Mouse (Mus musculus): ENCODE measurements around the gene Cdhr5. TPM values are rescaled to one million over a fixed set of nuclear protein-coding genes. Genes with fewer than 3 reads are reported as not detected.
A peak's percentile ranks its signal among the peaks of the same experiment; 100 is the strongest.

The Cdhr5 gene
- polyA plus RNA-seq, 1 experiment from 2014 or later = 1.6 TPM

- H3K9me3 ChIP-seq (ENCODE audit: control insufficient read depth, low read depth, low read length) = no peaks in the 10 kb centered on the region
- no peak for ATAC-seq (ENCODE audit: insufficient number of reproducible peaks, insufficient read depth, low FRiP score, low read depth)
- 84% methylated on average over 4 of the region's 4 CpGs for WGBS
- H3K27me3 ChIP-seq (ENCODE audit: control insufficient read depth, insufficient read depth, low read length) = no peaks in the 10 kb centered on the region
- H3K4me2 ChIP-seq (replicated peaks; ENCODE audit: low read depth, low read length) = no peak overlapping the region
- H3K27ac ChIP-seq (ENCODE audit: low read length) = no peak overlapping the region
- H3K4me3 ChIP-seq (ENCODE audit: low read depth, low read length) = no peak overlapping the region
- H3K36me3 ChIP-seq (ENCODE audit: control insufficient read depth, insufficient read depth, low read length) = no peaks in the 10 kb centered on the region
- H3K9ac ChIP-seq (replicated peaks; ENCODE audit: low read depth, low read length) = no peak overlapping the region
- H3K4me1 ChIP-seq (ENCODE audit: control insufficient read depth, insufficient read depth, low read length) = peaks cover 7% of the 10 kb centered on the region; the same call in 1 of the 2 replicates
These were observed 6.2 kb upstream of the Cdhr5 start for GRCm38 (mm10) chr7:141282756-141283155.

GRCm38 (mm10) chr7:141281442-141281841 lies 4.9 kb upstream of the Cdhr5 start:
- WGBS = 50% methylated on average over 6 of the region's 6 CpGs
- Histone ChIP-seq H3K4me2 (replicated peaks; ENCODE audit: low read depth, low read length) (no peak overlapping the region), H3K9me3 (ENCODE audit: control insufficient read depth, low read depth, low read length) (no peaks in the 10 kb centered on the region), H3K27me3 (ENCODE audit: control insufficient read depth, insufficient read depth, low read length) (no peaks in the 10 kb centered on the region), H3K4me1 (ENCODE audit: control insufficient read depth, insufficient read depth, low read length) (peaks cover 7% of the 10 kb centered on the region; the same call in 1 of the 2 replicates), H3K9ac (replicated peaks; ENCODE audit: low read depth, low read length) (no peak overlapping the region), H3K36me3 (ENCODE audit: control insufficient read depth, insufficient read depth, low read length) (no peaks in the 10 kb centered on the region), H3K4me3 (ENCODE audit: low read depth, low read length) (no peak overlapping the region), H3K27ac (ENCODE audit: low read length) (no peak overlapping the region)
- no peak for ATAC-seq (ENCODE audit: insufficient number of reproducible peaks, insufficient read depth, low FRiP score, low read depth)

- WGBS = 3% methylated on average over 46 of the region's 46 CpGs
- Histone ChIP-seq H3K27ac (ENCODE audit: low read length) (no peak within 1 kb of the TSS), H3K36me3 (ENCODE audit: control insufficient read depth, insufficient read depth, low read length) (no peaks in the 10 kb centered on the region)
These were observed 2.4 kb upstream of the Cdhr5 start, which contains the start of gene Sct for GRCm38 (mm10) chr7:141278766-141279590. Sct (minus strand) TSS chr7:141279133.

GRCm38 (mm10) chr7:141277701-141278678 lies 1.4 kb upstream of the Cdhr5 start:
- H3K27ac ChIP-seq (ENCODE audit: low read length) = no peak overlapping the region
- peaks cover 7% of the 10 kb centered on the region; the same call in 1 of the 2 replicates for H3K4me1 ChIP-seq (ENCODE audit: control insufficient read depth, insufficient read depth, low read length)
- ATAC-seq (ENCODE audit: insufficient number of reproducible peaks, insufficient read depth, low FRiP score, low read depth) = 0 out of 2 replicates have a peak, but pooled peaks have one; percentile 3
- no peak overlapping the region for H3K4me3 ChIP-seq (ENCODE audit: low read depth, low read length)
- peak overlapping the region; percentile 74 for H3K4me2 ChIP-seq (replicated peaks; ENCODE audit: low read depth, low read length)
- H3K27me3 ChIP-seq (ENCODE audit: control insufficient read depth, insufficient read depth, low read length) = no peaks in the 10 kb centered on the region
- WGBS = 76% methylated on average over 11 of the region's 11 CpGs
- no peaks in the 10 kb centered on the region for H3K9me3 ChIP-seq (ENCODE audit: control insufficient read depth, low read depth, low read length)
- H3K36me3 ChIP-seq (ENCODE audit: control insufficient read depth, insufficient read depth, low read length) = no peaks in the 10 kb centered on the region
- H3K9ac ChIP-seq (replicated peaks; ENCODE audit: low read depth, low read length) = no peak overlapping the region

More at GRCm38 (mm10) chr7:141278766-141279590, 2.4 kb upstream of the Cdhr5 start, which contains the start of gene Sct:
- Histone ChIP-seq H3K4me1 (ENCODE audit: control insufficient read depth, insufficient read depth, low read length) (peaks cover 7% of the 10 kb centered on the region; the same call in 1 of the 2 replicates), H3K27me3 (ENCODE audit: control insufficient read depth, insufficient read depth, low read length) (no peaks in the 10 kb centered on the region), H3K4me3 (ENCODE audit: low read depth, low read length) (peak within 1 kb of the TSS; percentile 32), H3K9me3 (ENCODE audit: control insufficient read depth, low read depth, low read length) (no peaks in the 10 kb centered on the region), H3K4me2 (replicated peaks; ENCODE audit: low read depth, low read length) (peak within 1 kb of the TSS; percentile 74), H3K9ac (replicated peaks; ENCODE audit: low read depth, low read length) (peak within 1 kb of the TSS; percentile 28; the same call in 1 of the 2 replicates)
- peak; percentile 44; the same call in 1 of the 2 replicates for ATAC-seq (ENCODE audit: insufficient number of reproducible peaks, insufficient read depth, low FRiP score, low read depth)

GRCm38 (mm10) chr7:141275356-141275755 lies 1.2 kb downstream of the Cdhr5 start:
- H3K4me1 ChIP-seq (ENCODE audit: control insufficient read depth, insufficient read depth, low read length) = peaks cover 7% of the 10 kb centered on the region; the same call in 1 of the 2 replicates
- no peak overlapping the region for H3K4me2 ChIP-seq (replicated peaks; ENCODE audit: low read depth, low read length)
- no peaks in the 10 kb centered on the region for H3K36me3 ChIP-seq (ENCODE audit: control insufficient read depth, insufficient read depth, low read length)
- WGBS = 79% methylated on average over 9 of the region's 9 CpGs
- no peak overlapping the region for H3K27ac ChIP-seq (ENCODE audit: low read length)
- H3K9me3 ChIP-seq (ENCODE audit: control insufficient read depth, low read depth, low read length) = no peaks in the 10 kb centered on the region
- no peaks in the 10 kb centered on the region for H3K27me3 ChIP-seq (ENCODE audit: control insufficient read depth, insufficient read depth, low read length)
- ATAC-seq (ENCODE audit: insufficient number of reproducible peaks, insufficient read depth, low FRiP score, low read depth) = no peak
- no peak overlapping the region for H3K4me3 ChIP-seq (ENCODE audit: low read depth, low read length)
- H3K9ac ChIP-seq (replicated peaks; ENCODE audit: low read depth, low read length) = no peak overlapping the region

GRCm38 (mm10) chr7:141270631-141271030 lies 6.0 kb downstream of the Cdhr5 start:
- Histone ChIP-seq H3K27me3 (ENCODE audit: control insufficient read depth, insufficient read depth, low read length) (no peaks in the 10 kb centered on the region), H3K4me1 (ENCODE audit: control insufficient read depth, insufficient read depth, low read length) (0 out of 2 replicates have a peak, but pooled peaks cover 2% of the 10 kb centered on the region), H3K27ac (ENCODE audit: low read length) (no peak overlapping the region), H3K9ac (replicated peaks; ENCODE audit: low read depth, low read length) (no peak overlapping the region), H3K9me3 (ENCODE audit: control insufficient read depth, low read depth, low read length) (no peaks in the 10 kb centered on the region), H3K4me3 (ENCODE audit: low read depth, low read length) (no peak overlapping the region), H3K36me3 (ENCODE audit: control insufficient read depth, insufficient read depth, low read length) (no peaks in the 10 kb centered on the region), H3K4me2 (replicated peaks; ENCODE audit: low read depth, low read length) (no peak overlapping the region)
- WGBS = 85% methylated on average over 3 of the region's 3 CpGs
- ATAC-seq (ENCODE audit: insufficient number of reproducible peaks, insufficient read depth, low FRiP score, low read depth) = no peak

GRCm38 (mm10) chr7:141269273-141269545 lies 7.4 kb downstream of the Cdhr5 start:
- Histone ChIP-seq H3K9me3 (ENCODE audit: control insufficient read depth, low read depth, low read length) (no peaks in the 10 kb centered on the region), H3K27me3 (ENCODE audit: control insufficient read depth, insufficient read depth, low read length) (no peaks in the 10 kb centered on the region), H3K4me2 (replicated peaks; ENCODE audit: low read depth, low read length) (no peak overlapping the region), H3K9ac (replicated peaks; ENCODE audit: low read depth, low read length) (no peak overlapping the region), H3K4me3 (ENCODE audit: low read depth, low read length) (no peak overlapping the region), H3K27ac (ENCODE audit: low read length) (no peak overlapping the region), H3K4me1 (ENCODE audit: control insufficient read depth, insufficient read depth, low read length) (0 out of 2 replicates have a peak, but pooled peaks cover 2% of the 10 kb centered on the region), H3K36me3 (ENCODE audit: control insufficient read depth, insufficient read depth, low read length) (no peaks in the 10 kb centered on the region)
- no peak for ATAC-seq (ENCODE audit: insufficient number of reproducible peaks, insufficient read depth, low FRiP score, low read depth)
- WGBS = 76% methylated on average over 14 of the region's 14 CpGs

All from stomach, embryonic 14.5 days (tissue).